Mouse (Mus musculus) olfactory bulb, adult 2 months (tissue): Measurements from ENCODE around the gene Uspl1. TPM values are rescaled to one million over a fixed set of nuclear protein-coding genes. Genes with fewer than 3 reads are reported as not detected.

Experiments used
- H3K27ac ChIP-seq: fragments of 200-500 bp; 2 replicates; pipeline ENCODE4 v1.5.1; 2012; ENCODE audit warnings: low read depth, low read length; ENCODE audit not compliant: insufficient read depth
- H3K4me1 ChIP-seq: fragments of 200-500 bp; 2 replicates; pipeline ENCODE4 v1.6.1; 2012; ENCODE audit warnings: low read length; ENCODE audit not compliant: control insufficient read depth, insufficient read depth
- H3K4me3 ChIP-seq: fragments of 200-500 bp; 2 replicates; pipeline ENCODE4 v1.5.1; 2012; ENCODE audit warnings: mild to moderate bottlenecking, low read depth, low read length, moderate library complexity; ENCODE audit not compliant: insufficient read depth
- CTCF ChIP-seq: fragments of 200-500 bp; IDR thresholded peaks from 2 replicates; pipeline ENCODE4 v1.5.1; 2012; ENCODE audit warnings: low read depth, mild to moderate bottlenecking, low read length, moderate library complexity; ENCODE audit not compliant: insufficient read depth
- POLR2A ChIP-seq: fragments of 200-500 bp; IDR thresholded peaks from 2 replicates; pipeline ENCODE4 v1.6.1; 2012; ENCODE audit warnings: mild to moderate bottlenecking, low read depth, low read length, moderate library complexity; ENCODE audit not compliant: insufficient read depth
- WGBS: fragments of 180-500 bp; shearing (Covaris S2); methylation state at CpG from one replicate; pipeline ENCODE4 v1.1.7; 2018; 5-methylcytosine and 5-hydroxymethylcytosine counted together
- polyA plus RNA-seq: library from polyadenylated mRNA; stranded (reverse); fragments of >200 nt; gene quantifications from 2 replicates; pipeline ENCODE4 v1.2.4, GENCODE M21; 2012; ENCODE audit warnings: low replicate concordance; ENCODE audit not compliant: missing spikeins, insufficient read depth, insufficient read length

Uspl1 gene
- polyA plus RNA-seq, 1 experiment, result not detected

DNA sequence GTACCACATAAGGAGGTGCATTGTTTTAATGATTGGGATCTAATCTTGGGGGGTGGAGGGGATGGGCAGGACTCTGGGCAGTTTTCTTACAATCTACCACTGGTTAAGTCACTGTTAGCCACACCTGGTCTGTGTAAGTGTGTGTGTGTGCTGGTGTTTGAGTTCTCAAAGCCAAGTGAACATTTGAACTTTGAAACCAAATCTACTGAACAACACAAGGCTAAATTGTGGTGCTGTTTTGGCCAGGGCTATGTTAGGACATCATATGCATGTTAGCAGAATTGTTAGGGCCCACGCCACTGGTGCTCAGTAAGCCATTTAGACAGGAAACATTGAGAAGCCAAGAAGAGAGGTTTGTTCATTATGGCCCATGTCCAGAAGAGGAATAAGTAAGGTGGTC, 14.6 kb downstream of the Uspl1 start:
- Histone ChIP-seq H3K4me3 (no peak overlapping the region), H3K4me1 (peaks cover 4% of the 10 kb centered on the region), H3K27ac (no peak overlapping the region)
- 89% methylated on average over 1 of the region's 1 CpGs for WGBS
- no peak for TF ChIP-seq CTCF
- TF ChIP-seq POLR2A, result no peak

DNA sequence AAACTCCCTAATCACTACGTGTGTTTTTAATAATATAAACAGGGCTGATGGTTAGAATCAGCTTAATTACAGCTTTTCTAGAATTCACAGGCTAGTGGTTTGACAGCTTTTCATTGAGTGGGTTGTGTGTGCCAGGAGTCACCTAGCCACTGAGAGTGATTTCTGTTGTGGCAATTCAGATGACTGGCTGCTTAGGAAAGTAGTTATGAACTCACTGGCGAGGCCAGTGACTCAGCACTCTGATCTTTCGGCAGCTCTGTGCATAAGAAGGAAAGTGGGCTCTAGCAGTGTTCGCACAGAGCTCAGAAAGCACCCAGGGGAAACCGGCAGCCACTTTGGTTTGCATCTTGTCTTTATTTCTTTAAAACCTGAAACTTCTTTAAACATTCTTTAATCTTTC, 18.8 kb downstream of the Uspl1 start:
- H3K27ac ChIP-seq, result no peak overlapping the region

DNA sequence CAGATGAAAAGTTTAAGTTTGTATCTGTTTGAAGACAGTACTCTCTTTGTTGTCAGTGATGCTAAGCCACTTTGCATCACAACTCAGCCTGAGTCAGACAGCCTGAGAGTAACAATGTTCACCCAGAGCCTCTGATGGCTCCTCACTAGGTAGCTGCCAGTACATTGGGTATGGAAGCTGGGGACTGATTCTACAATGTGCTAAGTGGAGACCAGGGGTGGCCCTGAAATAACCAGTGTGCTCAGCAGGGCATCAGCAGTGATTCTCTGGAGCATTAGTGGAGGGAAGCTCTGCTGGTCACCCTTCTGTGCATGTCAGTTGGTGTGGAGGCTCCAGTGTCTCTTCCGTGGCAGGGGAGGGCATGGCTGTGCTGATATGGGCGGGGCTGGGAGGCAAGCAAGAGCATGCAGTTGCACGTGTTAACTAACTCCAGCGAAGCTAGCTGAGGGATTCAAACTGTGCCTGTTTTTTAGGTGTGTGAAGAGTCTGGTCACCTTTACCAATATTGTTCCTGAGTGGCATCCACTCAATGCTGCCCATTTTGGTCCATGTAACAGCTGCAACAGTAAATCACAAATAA, 19.7 kb downstream of the Uspl1 start:
- Histone ChIP-seq H3K4me3 (no peak overlapping the region), H3K4me1 (peaks cover 7% of the 10 kb centered on the region), H3K27ac (no peak overlapping the region)
- no peak for TF ChIP-seq POLR2A
- no peak for TF ChIP-seq CTCF
- WGBS, result 86% methylated on average over 4 of the region's 4 CpGs

More for the DNA sequence above, 18.8 kb downstream of the Uspl1 start:
- no peak overlapping the region for H3K4me3 ChIP-seq
- peaks cover 7% of the 10 kb centered on the region for H3K4me1 ChIP-seq
- 21% methylated on average over 5 of the region's 5 CpGs for WGBS
- TF ChIP-seq CTCF (no peak), POLR2A (no peak)

DNA sequence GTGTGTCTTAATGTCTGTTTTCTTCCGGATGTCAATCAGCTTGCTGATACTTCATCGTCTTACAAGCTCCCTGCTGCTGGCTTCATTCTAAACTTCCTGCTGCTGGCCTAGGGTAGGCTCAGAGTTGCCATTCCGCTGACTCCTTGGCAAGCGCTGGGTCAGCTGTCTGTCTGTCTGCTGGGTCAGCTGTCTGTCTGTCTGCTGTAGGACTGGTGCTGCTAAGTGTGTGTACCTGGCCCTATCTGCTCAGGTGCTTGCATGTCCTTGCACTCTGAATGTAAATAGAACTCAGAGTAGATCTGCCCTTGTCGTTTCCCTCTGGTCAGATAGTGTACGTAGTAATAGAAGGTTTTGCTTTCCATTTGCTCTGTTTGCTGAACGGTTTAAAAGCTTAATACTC, 20.7 kb downstream of the Uspl1 start:
- H3K4me3 ChIP-seq, result no peak overlapping the region
- peaks cover 10% of the 10 kb centered on the region for H3K4me1 ChIP-seq
- WGBS, result 93% methylated on average over 7 of the region's 7 CpGs
- TF ChIP-seq POLR2A (no peak), CTCF (no peak)
- no peak overlapping the region for H3K27ac ChIP-seq

DNA sequence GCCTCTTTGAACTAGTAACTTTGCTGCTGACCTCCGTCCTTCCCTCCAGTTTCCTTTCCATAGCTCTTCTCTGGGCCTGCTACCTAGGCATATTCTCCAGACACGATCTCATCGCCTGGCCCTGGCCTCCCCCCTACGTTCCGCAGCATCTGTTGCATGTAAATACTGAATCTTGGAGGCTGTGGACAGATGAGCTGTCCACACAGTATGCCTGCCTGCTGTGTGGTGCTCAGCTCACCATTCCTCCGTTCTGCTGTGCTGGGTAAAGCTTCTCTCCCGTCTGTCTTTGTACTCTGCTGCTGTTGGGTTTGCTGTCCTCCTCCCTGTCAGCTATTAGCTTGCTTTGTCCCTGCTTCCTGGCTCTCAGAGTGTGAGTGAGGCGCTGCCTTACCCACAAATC, 21.1 kb downstream of the Uspl1 start:
- 87% methylated on average over 8 of the region's 8 CpGs for WGBS
- peaks cover 10% of the 10 kb centered on the region for H3K4me1 ChIP-seq
- TF ChIP-seq POLR2A (no peak), CTCF (no peak)
- no peak overlapping the region for H3K4me3 ChIP-seq
- H3K27ac ChIP-seq, result no peak overlapping the region

DNA sequence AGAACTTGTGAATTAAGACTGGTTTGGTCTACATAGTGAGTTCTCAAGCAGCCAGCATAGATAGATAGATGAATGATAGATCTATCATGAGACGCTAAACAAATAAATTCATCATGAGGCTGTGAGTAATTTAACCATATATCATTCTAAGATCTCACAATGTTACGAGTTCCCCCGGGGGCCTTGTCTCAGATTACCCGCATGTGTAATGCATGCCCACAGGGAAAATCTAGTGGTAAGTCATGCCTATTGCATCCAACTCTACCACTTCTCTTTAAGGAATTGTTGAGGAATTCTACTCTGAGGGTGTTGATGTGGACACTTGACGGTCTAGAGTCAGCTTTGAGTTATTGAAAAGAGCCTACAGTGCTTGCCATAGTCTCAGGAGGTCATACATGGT, 22.1 kb downstream of the Uspl1 start:
- Histone ChIP-seq H3K4me1 (peaks cover 10% of the 10 kb centered on the region), H3K4me3 (no peak overlapping the region), H3K27ac (no peak overlapping the region)
- TF ChIP-seq POLR2A (no peak), CTCF (no peak)
- WGBS, result 94% methylated on average over 5 of the region's 5 CpGs

DNA sequence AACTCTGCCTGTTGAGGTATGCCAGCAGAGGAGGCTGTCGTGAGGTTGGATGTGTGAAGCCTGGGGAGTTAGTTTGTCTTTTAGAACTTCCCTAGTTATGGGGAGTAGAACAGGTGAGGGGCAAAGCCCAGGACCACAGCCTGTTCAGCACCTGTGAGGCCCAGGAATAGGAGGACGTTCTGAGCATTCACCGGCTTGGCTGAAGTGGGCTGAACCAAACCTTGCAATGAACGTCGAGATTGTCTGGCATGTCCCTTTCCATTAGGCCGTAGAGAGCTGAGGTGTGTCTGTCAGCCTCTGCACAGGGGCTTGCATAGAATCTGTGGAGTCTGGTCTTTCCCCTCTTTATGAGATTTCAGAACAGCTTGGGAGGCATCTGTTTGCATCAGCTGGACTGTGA, 23.5 kb downstream of the Uspl1 start:
- Histone ChIP-seq H3K4me3 (no peak overlapping the region), H3K4me1 (peaks cover 6% of the 10 kb centered on the region; the same call in 1 of the 2 replicates), H3K27ac (no peak overlapping the region)
- WGBS, result 91% methylated on average over 6 of the region's 6 CpGs
- no peak for TF ChIP-seq POLR2A
- no peak for TF ChIP-seq CTCF

DNA sequence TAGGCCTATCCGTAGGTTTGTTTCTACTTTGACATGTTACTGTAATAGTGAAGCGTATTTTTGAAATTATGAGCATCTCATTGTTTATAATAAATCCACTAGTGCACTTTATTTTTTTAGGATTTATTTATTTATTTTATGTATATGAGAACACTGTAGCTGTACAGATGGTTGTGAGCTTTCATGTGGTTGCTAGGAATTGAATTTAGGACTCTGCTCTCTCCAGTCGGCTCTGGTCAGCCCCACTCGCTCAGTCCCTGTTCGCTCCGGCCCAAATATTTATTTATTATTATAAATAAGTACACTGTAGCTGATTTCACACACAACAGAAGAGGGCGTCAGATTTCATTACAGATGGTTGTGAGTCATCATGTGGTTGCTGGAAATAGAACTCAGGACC, 24.6 kb downstream of the Uspl1 start:
- WGBS, result 89% methylated on average over 7 of the region's 7 CpGs
- TF ChIP-seq CTCF (no peak), POLR2A (no peak)
- Histone ChIP-seq H3K4me3 (no peak overlapping the region), H3K4me1 (peaks cover 6% of the 10 kb centered on the region; the same call in 1 of the 2 replicates), H3K27ac (no peak overlapping the region)

DNA sequence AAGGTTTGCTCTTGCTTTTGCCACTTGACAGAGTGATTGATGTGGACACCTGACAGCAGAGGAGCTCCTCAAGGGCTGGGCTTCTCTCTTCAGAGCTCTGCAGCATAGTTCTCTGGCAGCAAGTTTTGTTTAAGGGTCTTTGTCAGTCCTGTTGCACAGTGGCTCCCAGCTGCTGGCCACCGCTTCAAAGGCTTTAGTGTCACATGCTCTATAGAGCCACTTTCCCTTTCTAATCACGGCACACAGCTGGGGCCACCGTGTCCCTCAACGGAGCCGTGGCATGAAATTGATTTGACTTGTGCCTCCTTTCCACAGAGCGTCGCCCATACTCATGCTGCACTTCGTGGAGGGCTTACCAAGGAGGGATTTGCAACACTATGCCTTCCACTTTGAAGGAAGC, 25.2 kb downstream of the Uspl1 start:
- no peak for TF ChIP-seq CTCF
- TF ChIP-seq POLR2A, result no peak
- H3K4me3 ChIP-seq, result no peak overlapping the region
- WGBS, result 63% methylated on average over 8 of the region's 8 CpGs
- H3K27ac ChIP-seq, result no peak overlapping the region
- peaks cover 3% of the 10 kb centered on the region; the same call in 1 of the 2 replicates for H3K4me1 ChIP-seq
